Mouse (Mus musculus) C2C12 (cell line): ENCODE data around the gene Tcf23.

Experiments used
- CEBPB ChIP-seq: IDR thresholded peaks from one replicate; pipeline ENCODE4 v1.6.1; 2011; ENCODE audit warnings: low read depth, mild to moderate bottlenecking, control low read depth, moderate library complexity
- CTCF ChIP-seq: IDR thresholded peaks from one replicate; pipeline ENCODE4 v1.5.1; 2011; ENCODE audit not compliant: control insufficient read depth, insufficient read depth, insufficient read length
- MAX ChIP-seq: IDR thresholded peaks from one replicate; pipeline ENCODE4 v1.6.1; 2011; ENCODE audit warnings: mild to moderate bottlenecking, control low read depth
- MYOD1 ChIP-seq: IDR thresholded peaks from one replicate; pipeline ENCODE4 v1.6.1; 2011; ENCODE audit warnings: low read depth; ENCODE audit not compliant: control insufficient read depth, insufficient read length
- MYOG ChIP-seq: IDR thresholded peaks from one replicate; pipeline ENCODE4 v1.6.1; 2011; ENCODE audit not compliant: control insufficient read depth, insufficient read length; ENCODE audit errors: extremely low read depth
- USF1 ChIP-seq: IDR thresholded peaks from one replicate; pipeline ENCODE4 v1.6.1; 2011; ENCODE audit warnings: low read depth, mild to moderate bottlenecking, control low read depth, moderate library complexity

DNA sequence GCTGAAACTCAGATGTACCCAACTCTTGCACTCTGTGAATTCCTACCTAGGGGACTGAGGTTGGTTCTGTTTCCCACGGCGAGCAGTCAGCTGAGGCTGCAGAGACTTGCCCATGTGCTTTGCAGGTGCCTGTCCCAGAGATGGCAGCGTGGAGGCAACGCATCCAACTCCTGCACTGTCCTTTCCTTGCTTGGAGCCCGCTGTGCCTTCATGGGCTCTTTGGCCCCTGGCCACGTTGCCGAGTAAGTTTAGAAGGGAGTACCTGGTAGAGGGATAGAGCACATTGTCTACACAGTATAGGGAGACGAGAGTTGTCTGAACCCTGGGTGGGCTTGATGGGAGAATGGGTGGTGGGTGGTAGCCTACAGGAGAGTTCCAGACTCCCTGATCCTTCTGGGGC is 43.8 kb upstream of the Tcf23 start:
- TF ChIP-seq CTCF: no peak
- TF ChIP-seq CEBPB: no peak
- no peak for TF ChIP-seq MAX
- TF ChIP-seq MYOD1: no peak
- no peak for TF ChIP-seq USF1
- TF ChIP-seq MYOG: no peak
